Mouse (Mus musculus): Measurements from ENCODE around the gene Mad2l2. TPM values are rescaled to one million over a fixed set of nuclear protein-coding genes. Genes with fewer than 3 reads are reported as not detected.

Gene Mad2l2
- total RNA-seq, 4 experiments from 2014 or later = 24.5 to 32.7 (median 28.9) TPM

DNA sequence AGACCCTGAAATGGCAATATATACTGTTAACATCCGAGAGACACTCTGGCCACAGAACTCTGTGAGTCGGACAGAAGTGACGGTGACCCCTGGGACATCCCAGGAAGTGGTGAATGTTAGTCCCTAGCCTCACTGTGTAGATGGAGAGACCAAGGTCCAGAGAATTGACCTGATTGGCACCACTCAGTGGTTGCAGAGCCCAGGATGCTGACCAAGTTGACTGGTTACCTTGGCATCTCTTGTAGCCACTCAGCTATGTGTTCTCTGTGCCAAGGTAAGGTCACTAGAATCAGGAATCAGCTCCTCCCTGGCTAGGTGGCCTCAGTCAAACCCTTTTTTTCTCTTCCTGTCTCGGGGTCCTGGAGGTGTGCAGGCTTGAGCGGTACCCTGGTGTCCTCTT, 13.5 kb downstream of the Mad2l2 start:
- DNase-seq = no peak

- no peak for DNase-seq
These were observed 17.5 kb downstream of the Mad2l2 start for GRCm38 (mm10) chr4:148147714-148148113.

- no peak for DNase-seq
These were observed 19.4 kb downstream of the Mad2l2 start for GRCm38 (mm10) chr4:148149540-148149939.

- DNase-seq = no peak
These were observed 20.1 kb downstream of the Mad2l2 start for GRCm38 (mm10) chr4:148150242-148150641.

DNA sequence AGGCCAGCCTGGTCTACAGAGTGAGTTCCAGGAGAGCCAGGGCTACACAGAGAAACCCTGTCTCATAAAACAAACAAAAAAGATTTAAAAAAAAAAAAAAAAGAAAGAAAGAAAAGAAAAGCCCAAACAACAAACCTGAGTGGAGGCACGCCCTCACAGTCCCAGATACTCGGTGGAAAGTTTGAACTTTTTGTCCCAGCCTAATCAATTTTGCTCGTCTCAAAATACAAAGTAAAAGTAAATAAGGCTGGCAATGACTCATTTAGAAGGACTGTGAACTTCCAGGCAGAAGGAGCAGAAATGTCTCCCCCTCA, 20.7 kb downstream of the Mad2l2 start:
- no peak for DNase-seq

DNA sequence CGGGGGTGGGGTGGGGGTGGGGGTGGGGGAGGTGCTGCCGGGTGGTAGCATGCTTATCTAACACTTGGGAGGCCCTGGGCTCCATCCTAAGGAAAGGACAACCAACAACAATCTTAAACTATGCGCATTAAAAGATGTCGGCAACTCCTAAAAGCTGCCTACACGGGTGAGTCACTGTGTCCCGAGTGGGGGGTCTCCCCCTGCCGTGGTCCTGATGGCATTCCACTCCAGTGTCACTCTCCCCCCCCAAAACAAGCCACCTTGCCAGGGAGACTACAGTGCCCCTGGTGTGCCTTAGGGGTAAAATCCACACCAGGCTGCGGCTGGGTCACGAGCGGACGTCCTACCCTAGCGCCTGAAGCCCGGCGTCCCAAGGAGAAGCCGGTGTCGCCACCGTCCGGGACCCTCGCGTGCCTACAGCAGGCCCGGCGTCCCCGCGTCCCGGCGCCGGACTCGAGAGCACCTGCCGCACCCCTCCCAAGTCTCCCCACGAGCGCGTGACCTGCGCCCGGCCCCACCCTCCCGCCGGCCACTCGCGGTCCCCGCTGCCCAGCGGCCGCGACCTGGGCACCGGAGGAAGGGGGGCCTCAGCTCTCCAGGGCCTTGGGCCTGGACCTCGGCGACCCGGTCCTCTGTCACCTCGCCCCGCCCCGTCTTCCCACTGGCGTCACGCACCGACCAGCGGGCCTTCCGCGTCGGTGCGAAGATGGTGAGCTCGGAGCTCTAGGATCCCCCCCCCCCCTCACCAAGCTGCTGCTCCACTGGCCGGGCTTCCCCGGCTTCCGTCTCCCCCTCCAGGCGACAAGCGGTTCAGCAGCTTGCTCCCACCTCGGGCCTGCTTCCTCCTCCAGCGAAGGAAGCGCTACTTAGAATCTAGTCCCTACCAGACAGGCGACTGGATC, 21.3 kb downstream of the Mad2l2 start, which contains the start of gene Fbxo6:
Fbxo6 (minus strand) TSS at position 874 of the 902 bp plus-strand sequence.
- DNase-seq = peak; percentile 87

- DNase-seq = no peak
These were observed 22.4 kb downstream of the Mad2l2 start for GRCm38 (mm10) chr4:148152547-148152946.

- no peak for DNase-seq
These were observed 23.8 kb downstream of the Mad2l2 start for GRCm38 (mm10) chr4:148154006-148154405.

GRCm38 (mm10) chr4:148154982-148155381, 24.8 kb downstream of the Mad2l2 start:
- no peak for DNase-seq

DNA sequence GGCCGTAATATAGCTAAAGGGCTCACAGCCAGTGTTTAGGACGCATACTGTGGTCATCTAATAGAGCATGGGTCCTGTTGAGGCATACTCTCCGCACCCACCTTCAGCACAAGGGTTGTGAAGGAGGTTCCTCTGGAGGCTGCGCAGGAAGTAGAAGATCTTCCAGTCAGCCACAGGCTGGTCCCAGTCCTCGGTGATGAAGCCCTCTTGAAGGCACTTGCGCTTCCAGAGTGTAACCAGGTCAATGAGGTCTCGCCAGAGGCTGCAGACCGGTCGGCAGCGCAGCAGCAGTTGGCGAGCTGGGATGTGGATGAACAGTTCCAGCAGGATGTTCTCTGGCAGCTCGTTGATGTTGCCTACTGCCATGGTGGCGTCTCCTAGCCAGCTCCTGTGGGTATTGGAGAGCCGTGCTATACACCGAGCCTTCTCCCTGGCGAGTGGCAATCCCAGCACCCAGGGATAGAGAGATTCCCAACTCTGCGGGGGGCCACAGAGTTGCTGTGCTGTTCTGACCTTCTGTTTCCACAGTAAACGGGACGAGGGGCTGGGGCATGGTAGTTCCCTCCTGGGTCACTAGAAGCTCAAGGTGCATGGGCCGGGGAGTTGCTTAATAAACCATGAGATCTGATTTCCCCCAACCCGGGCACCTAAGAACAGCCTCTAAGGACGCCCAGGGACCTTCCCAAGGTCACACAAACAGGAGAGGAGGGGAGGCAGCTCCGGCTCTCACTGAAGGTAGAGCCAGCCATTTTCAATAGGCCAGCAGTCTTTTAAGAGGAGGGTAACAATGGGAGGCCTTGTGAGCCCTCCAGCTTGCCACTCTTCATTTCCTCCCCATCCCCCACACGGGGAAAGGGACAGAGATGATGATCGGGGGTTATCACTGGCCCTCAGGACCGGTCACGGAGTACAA, 28.5 kb downstream of the Mad2l2 start:
- no peak for DNase-seq

DNA sequence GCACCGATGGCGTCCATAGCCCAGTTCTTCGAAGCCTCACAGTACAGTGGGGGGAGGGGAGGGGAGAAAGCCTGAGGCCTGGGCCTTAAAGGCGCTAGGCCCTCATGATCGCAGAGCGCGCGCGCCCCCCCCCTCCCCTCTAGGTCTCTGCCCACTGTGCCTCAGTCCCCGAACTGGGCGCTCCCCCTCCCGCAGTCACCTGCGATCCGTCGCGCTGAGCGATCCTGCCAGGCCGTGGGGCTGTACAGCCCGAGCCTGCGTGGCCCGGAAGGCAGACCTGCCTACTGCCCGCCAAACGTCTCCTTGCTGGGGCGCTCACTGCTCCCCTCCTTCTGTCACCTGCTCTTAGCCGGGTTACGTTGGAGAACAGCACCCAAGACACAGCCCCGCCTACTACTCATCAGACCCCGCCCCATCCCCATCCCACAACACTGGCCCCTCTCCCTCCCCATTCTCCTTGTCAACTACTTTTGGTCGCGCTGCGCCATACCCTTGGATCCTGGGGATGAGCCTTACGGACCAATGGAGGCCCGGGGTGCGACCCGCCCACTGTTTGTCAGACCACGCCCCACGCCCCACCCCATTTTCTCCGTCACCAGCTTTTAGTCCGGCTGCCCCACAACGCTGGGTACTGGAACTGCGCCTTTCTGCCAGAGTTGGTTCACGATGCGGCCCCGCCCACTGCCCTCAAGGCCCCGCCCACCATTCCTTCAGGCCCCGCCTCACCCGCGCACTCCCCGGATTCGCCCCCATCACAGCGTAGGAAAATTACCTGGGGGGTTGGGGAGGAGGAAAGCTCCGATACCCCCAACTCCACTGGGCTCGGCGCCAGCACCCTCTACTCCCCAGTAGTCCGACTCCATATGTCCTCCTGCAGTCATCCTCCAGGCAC, 29.6 kb downstream of the Mad2l2 start:
- DNase-seq = peak; percentile 97

- no peak for DNase-seq
These were observed 30.5 kb downstream of the Mad2l2 start, which contains the start of the genes Fbxo44 and Fbxo2 for GRCm38 (mm10) chr4:148160436-148161390. Gene Fbxo44 (minus strand): TSS chr4:148160482. Gene Fbxo2 (plus strand): TSS chr4:148160621.

DNA sequence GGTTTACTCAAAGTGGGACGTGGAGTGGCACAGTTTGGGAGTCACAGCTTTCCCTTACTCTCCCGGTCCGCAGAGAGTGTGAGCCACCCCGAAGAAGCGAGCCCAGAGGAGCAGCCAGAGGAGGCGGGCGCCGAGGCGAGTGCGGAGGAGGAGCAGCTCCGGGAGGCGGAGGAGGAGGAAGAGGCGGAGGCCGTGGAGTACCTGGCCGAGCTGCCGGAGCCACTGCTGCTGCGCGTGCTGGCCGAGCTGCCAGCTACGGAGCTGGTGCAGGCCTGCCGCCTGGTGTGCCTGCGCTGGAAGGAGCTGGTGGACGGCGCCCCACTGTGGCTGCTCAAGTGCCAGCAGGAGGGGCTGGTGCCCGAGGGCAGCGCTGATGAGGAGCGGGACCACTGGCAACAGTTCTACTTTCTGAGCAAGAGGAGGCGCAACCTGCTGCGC, 33.8 kb downstream of the Mad2l2 start:
- peak; percentile 78 for DNase-seq

DNA sequence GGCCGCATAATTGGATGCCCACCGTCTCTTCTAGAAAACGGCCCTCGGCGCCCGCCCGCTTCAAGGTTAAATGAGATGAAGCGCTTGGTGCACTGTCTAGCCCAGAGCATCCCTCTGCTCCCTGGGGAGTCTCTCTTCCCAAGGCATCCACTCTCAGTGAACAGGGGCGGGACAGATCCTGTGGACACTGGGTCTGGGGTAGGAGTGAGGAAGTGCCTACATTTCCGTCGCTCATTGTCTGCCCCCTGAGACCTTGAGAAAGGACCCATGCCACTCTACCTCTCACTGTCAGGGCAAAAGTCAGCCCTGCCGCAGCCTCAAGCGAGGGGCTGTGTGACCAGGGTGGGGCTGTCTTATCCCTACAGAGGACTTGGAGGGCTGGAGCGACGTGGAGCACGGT, 34.3 kb downstream of the Mad2l2 start:
- no peak for DNase-seq

- no peak for DNase-seq
These were observed 35.4 kb downstream of the Mad2l2 start for GRCm38 (mm10) chr4:148165551-148165950.

GRCm38 (mm10) chr4:148166431-148166830, 36.2 kb downstream of the Mad2l2 start:
- DNase-seq = no peak

DNA sequence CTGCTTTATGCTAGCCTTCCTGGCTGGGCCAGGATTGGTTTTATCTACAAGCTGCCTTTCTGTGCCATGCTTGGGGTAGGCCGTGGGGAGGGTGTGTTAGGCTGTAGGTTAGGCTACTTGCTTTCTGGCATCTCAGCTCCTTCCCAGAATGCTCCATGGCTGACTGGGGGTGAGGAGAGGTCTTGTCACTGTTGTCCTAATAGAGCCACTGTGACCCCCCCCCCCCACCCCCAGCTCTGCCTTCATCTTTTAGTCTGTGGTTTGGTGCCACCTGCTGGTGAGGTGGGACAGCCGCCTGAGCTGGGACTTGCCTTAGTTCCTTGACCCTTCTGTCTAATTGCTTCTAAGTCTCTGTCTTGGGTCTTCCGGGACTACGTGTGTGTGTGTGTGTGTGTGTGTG, 36.8 kb downstream of the Mad2l2 start:
- no peak for DNase-seq

DNA sequence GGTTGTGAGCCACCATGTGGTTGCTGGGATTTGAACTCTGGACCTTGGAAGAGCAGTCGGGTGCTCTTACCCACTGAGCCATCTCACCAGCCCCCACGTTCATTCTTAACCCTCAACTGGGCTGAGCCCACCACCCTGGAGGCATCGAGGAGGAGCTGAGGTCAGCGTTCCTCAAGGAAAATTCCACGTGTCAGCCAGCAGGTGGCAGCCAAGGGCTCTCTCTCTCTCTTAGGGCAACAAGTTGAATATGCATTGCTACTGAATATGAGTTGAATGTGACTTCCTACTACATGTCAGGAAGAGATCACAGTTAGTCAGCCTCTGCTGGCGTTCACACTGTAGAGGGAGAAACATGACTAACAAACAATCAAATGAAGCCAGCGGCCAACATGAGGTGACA, 38.1 kb downstream of the Mad2l2 start:
- no peak for DNase-seq

GRCm38 (mm10) chr4:148169586-148169985, 39.4 kb downstream of the Mad2l2 start:
- DNase-seq = no peak

DNA sequence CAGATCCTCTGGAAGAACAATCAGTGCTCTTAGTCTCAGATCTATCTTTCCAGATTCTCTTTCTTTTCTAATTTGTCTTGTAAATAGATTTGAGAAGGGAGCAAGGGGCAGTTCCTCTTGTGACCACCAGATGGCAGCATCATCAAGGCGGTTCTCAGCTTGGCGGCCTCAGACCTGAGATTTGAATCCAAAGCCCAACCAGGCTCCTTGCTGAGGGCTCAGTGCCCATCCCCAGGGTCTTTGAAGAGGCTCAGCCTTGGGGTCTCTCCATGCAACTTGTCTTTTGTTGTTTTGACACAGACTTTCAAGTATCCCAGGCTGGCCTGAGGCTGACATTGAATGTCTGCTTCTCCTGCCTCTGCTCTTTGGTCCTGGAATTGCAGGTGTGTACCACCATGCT, 40.7 kb downstream of the Mad2l2 start:
- DNase-seq = no peak

GRCm38 (mm10) chr4:148171261-148171660, 41.1 kb downstream of the Mad2l2 start:
- DNase-seq = no peak
